Mouse (Mus musculus) forebrain, embryonic 15.5 days (tissue): ENCODE data around the gene Olfr1364. TPM values are rescaled to one million over a fixed set of nuclear protein-coding genes. Genes with fewer than 3 reads are reported as not detected.

ENCODE experiments used
- ATAC-seq: fragments of 200-750 bp; cut with Nextera tagmentation; replicated peaks from 2 replicates; pipeline ENCODE4 v1.8.0; 2017; ENCODE audit warnings: mild to moderate bottlenecking, moderate TSS enrichment, moderate library complexity
- H3K27ac ChIP-seq: fragments of 300-500 bp; sonication (generic); replicated peaks from 2 replicates; pipeline ENCODE4 v1.5.1; 2015; ENCODE audit warnings: mild to moderate bottlenecking, inconsistent platforms
- H3K27me3 ChIP-seq: fragments of 300-500 bp; sonication (generic); 2 replicates; pipeline ENCODE4 v1.6.1; 2015; ENCODE audit warnings: inconsistent platforms
- H3K36me3 ChIP-seq: fragments of 300-500 bp; sonication (generic); 2 replicates; pipeline ENCODE4 v1.6.1; 2015; ENCODE audit warnings: mild to moderate bottlenecking, inconsistent platforms
- H3K4me1 ChIP-seq: fragments of 300-500 bp; sonication (generic); 2 replicates; pipeline ENCODE4 v1.6.1; 2015; ENCODE audit warnings: inconsistent platforms
- H3K4me2 ChIP-seq: fragments of 300-500 bp; sonication (generic); replicated peaks from 2 replicates; pipeline ENCODE4 v1.6.1; 2015; ENCODE audit warnings: mild to moderate bottlenecking, inconsistent platforms
- H3K4me3 ChIP-seq: fragments of 300-500 bp; sonication (generic); 2 replicates; pipeline ENCODE4 v1.5.1; 2015; ENCODE audit warnings: mild to moderate bottlenecking, inconsistent platforms
- H3K9ac ChIP-seq: fragments of 300-500 bp; sonication (generic); replicated peaks from 2 replicates; pipeline ENCODE4 v1.6.1; 2015; ENCODE audit warnings: mild to moderate bottlenecking, inconsistent platforms
- H3K9me3 ChIP-seq: fragments of 300-500 bp; sonication (generic); 2 replicates; pipeline ENCODE4 v1.6.1; 2016; ENCODE audit warnings: inconsistent platforms
- WGBS: fragments of 180-500 bp; shearing (Covaris S2); methylation state at CpG from one replicate; pipeline ENCODE4 v1.1.7; 2015; ENCODE audit warnings: mixed read lengths; 5-methylcytosine and 5-hydroxymethylcytosine counted together
- polyA plus RNA-seq: library from polyadenylated mRNA; unstranded; fragments of >200 nt; fragmentation: Nextera tagmentation; extraction: Ambion mirVana; gene quantifications from 2 replicates; pipeline ENCODE4 v1.2.1, GENCODE M21; 2015

Gene Olfr1364
- not detected in 2 replicates for polyA plus RNA-seq

DNA sequence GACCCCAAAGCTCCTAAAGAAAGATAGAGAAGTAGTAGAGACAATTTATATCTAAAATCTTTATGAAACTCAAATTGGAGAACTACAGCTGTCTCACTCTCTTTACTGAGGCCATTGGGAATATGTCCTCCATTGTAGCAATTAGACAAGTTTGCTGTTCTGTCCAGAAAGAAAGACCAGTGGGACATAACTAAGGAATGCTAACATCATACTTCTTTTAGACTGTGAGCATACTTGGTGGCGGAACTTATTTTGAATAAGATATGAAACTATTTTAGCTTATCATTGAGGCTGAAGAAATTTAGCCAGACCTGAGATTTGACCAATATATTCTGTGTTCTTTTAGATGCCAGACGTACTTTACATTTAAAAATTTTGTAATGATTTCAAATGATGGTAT is at the start of gene Olfr1364:
Gene Olfr1364, minus strand, starts transcription at position 101 of the 400 bp plus-strand sequence.
- WGBS, result 88% methylated on average over 2 of the region's 2 CpGs
- Histone ChIP-seq H3K4me2 (no peak within 1 kb of the TSS), H3K9me3 (no peaks in the 10 kb centered on the region), H3K4me3 (no peak within 1 kb of the TSS), H3K9ac (no peak within 1 kb of the TSS), H3K36me3 (no peaks in the 10 kb centered on the region), H3K4me1 (no peaks in the 10 kb centered on the region), H3K27ac (no peak within 1 kb of the TSS), H3K27me3 (no peaks in the 10 kb centered on the region)
- no peak for ATAC-seq

DNA sequence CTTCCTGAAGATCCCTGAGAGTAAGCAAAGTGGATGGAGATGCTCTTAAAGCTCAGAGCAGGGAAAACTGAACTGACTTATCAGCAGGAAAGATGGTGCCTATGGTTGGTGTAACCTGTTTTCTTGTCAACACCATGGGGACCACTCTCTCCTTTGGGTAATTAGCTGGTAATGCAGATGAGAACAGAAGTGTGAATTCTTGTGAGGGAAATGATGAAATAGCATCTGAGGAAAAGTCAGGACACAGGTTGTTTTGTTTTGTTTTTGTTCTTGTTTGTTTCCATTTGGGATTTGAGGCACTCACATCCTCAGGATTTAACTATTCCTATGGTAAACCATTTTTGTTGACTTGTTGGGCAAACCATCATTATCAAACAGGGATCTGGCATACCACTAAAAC is 32.4 kb upstream of the Olfr1364 start, which contains the start of gene Olfr1362:
Gene Olfr1362, minus strand, starts transcription at position 101 of the 400 bp plus-strand sequence.
- Histone ChIP-seq H3K4me2 (no peak within 1 kb of the TSS), H3K4me1 (no peaks in the 10 kb centered on the region), H3K36me3 (no peaks in the 10 kb centered on the region), H3K27ac (no peak within 1 kb of the TSS), H3K4me3 (no peak within 1 kb of the TSS), H3K27me3 (no peaks in the 10 kb centered on the region), H3K9me3 (no peaks in the 10 kb centered on the region), H3K9ac (no peak within 1 kb of the TSS)
- no peak for ATAC-seq

DNA sequence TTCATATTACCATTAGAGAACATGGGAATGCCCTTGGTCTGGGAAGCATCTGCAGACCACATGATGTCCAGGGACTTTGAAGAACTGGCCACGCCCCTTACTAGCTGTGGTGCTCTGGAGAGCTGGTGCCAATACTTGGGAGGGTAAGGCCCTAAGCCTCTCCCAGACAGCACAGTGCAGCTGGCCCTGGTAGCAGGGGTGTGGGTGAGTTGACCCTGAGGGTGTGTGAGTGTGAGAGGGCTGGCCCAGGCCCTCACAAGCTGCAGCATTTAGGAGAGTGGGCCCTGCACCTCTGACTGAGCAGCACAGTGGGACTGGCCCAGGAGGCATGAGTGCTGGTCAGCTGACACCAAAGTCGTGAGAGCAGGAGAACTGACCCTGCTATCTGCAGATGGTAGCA is 10.1 kb upstream of the Olfr1364 start:
- WGBS, result 72% methylated on average over 2 of the region's 2 CpGs
- Histone ChIP-seq H3K4me1 (no peaks in the 10 kb centered on the region), H3K4me2 (no peak overlapping the region), H3K36me3 (no peaks in the 10 kb centered on the region), H3K27me3 (no peaks in the 10 kb centered on the region), H3K4me3 (no peak overlapping the region), H3K9me3 (no peaks in the 10 kb centered on the region), H3K27ac (no peak overlapping the region), H3K9ac (no peak overlapping the region)
- ATAC-seq, result no peak

DNA sequence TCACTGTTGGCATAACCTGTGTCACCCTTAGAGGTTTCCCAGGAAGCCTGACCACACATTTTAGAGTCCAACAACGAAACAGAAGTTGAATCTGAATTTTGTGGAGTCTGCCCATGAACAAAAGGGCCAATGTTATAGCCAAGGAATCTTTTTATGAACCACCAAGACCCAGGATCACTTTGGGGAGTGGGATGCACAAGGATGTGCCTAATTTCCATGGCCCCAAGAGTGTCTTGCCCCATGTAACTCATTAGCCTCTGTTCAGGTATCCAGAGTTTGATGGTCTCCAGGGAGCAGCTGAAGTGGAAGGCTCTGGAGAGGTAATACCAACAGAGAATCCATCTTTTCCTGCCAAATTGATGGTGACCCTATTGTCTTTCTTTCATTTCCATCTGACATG is 21.8 kb downstream of the Olfr1364 start, which contains the start of gene Olfr1535:
Gene Olfr1535, minus strand, starts transcription at position 101 of the 400 bp plus-strand sequence.
- no peak within 1 kb of the TSS for H3K4me2 ChIP-seq
- WGBS, result 51% methylated on average over 1 of the region's 1 CpGs
- H3K36me3 ChIP-seq, result no peaks in the 10 kb centered on the region
- H3K9me3 ChIP-seq, result no peaks in the 10 kb centered on the region
- no peak within 1 kb of the TSS for H3K9ac ChIP-seq
- no peak within 1 kb of the TSS for H3K27ac ChIP-seq
- no peaks in the 10 kb centered on the region for H3K27me3 ChIP-seq
- no peak for ATAC-seq
- H3K4me3 ChIP-seq, result no peak within 1 kb of the TSS
- H3K4me1 ChIP-seq, result no peaks in the 10 kb centered on the region

DNA sequence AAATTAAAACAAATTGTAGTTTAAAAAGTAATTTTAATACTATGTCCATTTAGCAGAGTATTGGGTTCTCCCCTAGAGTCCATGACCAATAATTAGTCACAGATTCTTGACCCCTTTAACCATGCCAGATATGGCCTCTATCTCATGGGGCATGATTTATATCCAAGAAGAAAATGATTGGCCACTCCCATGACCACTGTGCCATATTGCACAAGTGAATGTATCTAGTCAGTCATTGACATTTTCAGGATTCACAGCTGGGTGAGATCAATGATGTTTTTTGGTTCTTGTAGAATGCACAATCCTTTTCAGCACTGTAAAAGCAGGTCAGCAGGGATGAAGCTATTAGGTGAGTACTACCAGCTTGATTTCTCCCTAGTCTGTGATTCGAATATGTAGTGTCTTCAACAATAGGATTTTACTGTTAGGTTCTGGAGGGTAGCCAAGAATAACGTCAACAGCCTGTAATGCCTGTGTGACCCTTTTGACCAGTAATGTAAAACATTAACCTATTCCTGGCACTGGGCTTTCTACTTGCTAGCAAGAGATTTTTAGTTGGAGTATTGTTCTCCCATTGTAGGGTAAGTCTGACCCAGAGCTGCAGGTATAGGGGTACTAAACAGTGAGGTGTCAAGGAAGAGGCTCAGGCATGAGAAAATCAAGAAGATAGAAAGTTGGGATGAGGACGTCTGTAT is 31.0 kb downstream of the Olfr1364 start:
- no peaks in the 10 kb centered on the region for H3K9me3 ChIP-seq
- no peak overlapping the region for H3K4me2 ChIP-seq
- 48% methylated on average over 3 of the region's 3 CpGs for WGBS
- no peak overlapping the region for H3K9ac ChIP-seq
- H3K27me3 ChIP-seq, result no peaks in the 10 kb centered on the region
- no peaks in the 10 kb centered on the region for H3K36me3 ChIP-seq
- no peak overlapping the region for H3K27ac ChIP-seq
- no peak overlapping the region for H3K4me3 ChIP-seq
- H3K4me1 ChIP-seq, result no peaks in the 10 kb centered on the region
- ATAC-seq, result no peak

DNA sequence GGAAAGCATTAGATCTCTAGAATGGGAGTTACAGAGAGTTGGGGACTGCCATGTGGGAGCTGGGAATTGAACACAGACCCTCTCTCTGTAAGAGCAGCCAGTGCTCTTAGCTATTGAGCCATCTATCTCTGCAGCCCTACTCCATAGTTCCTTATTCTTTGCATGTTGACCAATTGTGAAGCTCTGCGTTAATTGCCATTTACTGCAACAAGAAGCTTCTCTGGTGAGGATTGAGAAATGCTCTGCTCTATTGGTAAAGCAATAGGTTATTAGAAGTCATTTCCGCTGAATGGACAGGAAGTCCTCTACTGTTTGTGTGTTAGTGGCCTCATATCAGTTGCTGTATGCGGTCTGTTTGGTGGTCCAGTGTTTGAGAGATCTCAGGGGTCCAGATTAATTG is 32.1 kb downstream of the Olfr1364 start:
- no peaks in the 10 kb centered on the region for H3K4me1 ChIP-seq
- no peak overlapping the region for H3K4me3 ChIP-seq
- no peak overlapping the region for H3K27ac ChIP-seq
- 90% methylated on average over 3 of the region's 3 CpGs for WGBS
- H3K36me3 ChIP-seq, result no peaks in the 10 kb centered on the region
- H3K4me2 ChIP-seq, result no peak overlapping the region
- H3K9me3 ChIP-seq, result no peaks in the 10 kb centered on the region
- no peak overlapping the region for H3K9ac ChIP-seq
- ATAC-seq, result no peak
- no peaks in the 10 kb centered on the region for H3K27me3 ChIP-seq

DNA sequence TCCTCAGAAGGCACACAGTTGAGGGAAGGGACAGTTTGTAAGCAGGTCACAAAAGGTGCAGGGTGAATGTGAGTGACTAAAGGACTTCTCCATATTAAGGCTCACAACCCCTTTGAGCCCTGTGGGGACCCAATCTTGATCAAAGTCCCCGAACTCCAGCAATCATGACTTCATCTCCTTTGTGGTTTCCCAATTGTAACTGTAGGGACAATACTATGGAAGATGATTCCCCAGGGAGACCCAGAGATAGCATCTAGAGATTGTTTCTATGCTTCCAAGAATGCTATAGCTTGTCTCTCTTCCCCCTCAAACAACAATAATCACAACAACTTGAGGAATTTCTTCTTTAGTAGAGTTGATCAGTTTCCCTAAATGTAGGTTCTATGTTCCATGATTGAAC is 38.9 kb downstream of the Olfr1364 start, which contains the start of gene Olfr1366:
Gene Olfr1366, minus strand, starts transcription at position 101 of the 400 bp plus-strand sequence.
- no peak within 1 kb of the TSS for H3K4me3 ChIP-seq
- H3K4me2 ChIP-seq, result no peak within 1 kb of the TSS
- H3K9me3 ChIP-seq, result no peaks in the 10 kb centered on the region
- no peaks in the 10 kb centered on the region for H3K36me3 ChIP-seq
- no peak within 1 kb of the TSS for H3K9ac ChIP-seq
- no peaks in the 10 kb centered on the region for H3K4me1 ChIP-seq
- H3K27ac ChIP-seq, result no peak within 1 kb of the TSS
- no peak for ATAC-seq
- no peaks in the 10 kb centered on the region for H3K27me3 ChIP-seq
- WGBS, result 83% methylated on average over 1 of the region's 1 CpGs

DNA sequence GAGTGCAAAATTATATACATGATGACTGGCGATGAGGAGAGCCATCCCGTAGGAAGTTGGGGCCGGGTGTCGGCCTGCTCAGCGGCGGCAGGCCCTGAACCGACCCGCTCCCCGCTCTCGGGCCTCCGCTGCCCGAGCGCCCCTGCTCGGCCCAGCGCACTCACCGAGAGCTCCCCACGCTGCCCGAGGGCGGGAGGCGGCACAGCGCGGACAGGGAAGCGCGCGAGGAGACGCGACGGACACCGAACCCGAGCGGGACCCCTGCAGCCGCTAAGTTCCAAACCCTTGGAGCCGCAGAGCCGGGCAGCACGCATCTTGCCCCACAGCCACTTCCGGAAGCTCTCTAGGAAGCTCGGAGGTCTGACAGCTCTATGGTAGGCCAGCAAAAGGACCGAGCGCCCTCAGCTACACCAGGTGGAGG is 50.8 kb downstream of the Olfr1364 start, which contains the start of gene Zkscan8:
Gene Zkscan8, minus strand, starts transcription at position 340 of the 421 bp plus-strand sequence.
- under 1% methylated on average over 39 of the region's 39 CpGs for WGBS
- Histone ChIP-seq H3K27ac (peak within 1 kb of the TSS; percentile 88), H3K4me2 (peak within 1 kb of the TSS; percentile 77), H3K4me3 (peak within 1 kb of the TSS; percentile 82), H3K9me3 (no peaks in the 10 kb centered on the region), H3K27me3 (no peaks in the 10 kb centered on the region), H3K4me1 (peaks cover 8% of the 10 kb centered on the region), H3K36me3 (peaks cover 10% of the 10 kb centered on the region), H3K9ac (peak within 1 kb of the TSS; percentile 92)
- peak; percentile 100 for ATAC-seq

DNA sequence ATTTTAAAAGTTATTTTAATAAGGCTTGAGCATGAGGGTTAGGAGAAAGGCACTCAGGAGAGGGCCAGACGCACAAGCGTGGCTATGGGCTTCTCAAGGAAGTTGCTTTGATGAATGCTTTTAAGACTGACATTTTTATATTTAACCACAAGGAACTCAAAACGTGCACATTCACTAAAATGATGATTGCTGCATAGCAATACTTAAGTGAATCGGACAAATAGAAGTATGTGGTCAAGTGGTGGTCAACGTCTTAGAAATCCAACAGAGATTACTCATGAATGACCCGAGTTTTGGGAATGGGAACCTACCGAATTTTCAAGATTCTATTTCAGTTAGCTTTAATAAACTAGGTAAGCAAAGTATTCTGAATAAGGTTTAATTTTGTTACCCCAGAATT is 51.4 kb downstream of the Olfr1364 start:
- Histone ChIP-seq H3K4me3 (peak overlapping the region; percentile 82), H3K4me2 (peak overlapping the region; percentile 77), H3K27ac (no peak overlapping the region), H3K4me1 (peaks cover 8% of the 10 kb centered on the region), H3K36me3 (peaks cover 14% of the 10 kb centered on the region), H3K9ac (peak overlapping the region; percentile 25; the same call in 1 of the 2 replicates), H3K27me3 (no peaks in the 10 kb centered on the region), H3K9me3 (no peaks in the 10 kb centered on the region)
- ATAC-seq, result no peak
- WGBS, result 50% methylated on average over 7 of the region's 7 CpGs

Other genes starting within 250 kb of the Olfr1364 start
- not detected in 2 replicates for gene Olfr1367, start 234.8 kb downstream of the Olfr1364 start, polyA plus RNA-seq
- 16.4 and 16.7 TPM in 2 replicates for gene Zscan12, start 218.9 kb downstream of the Olfr1364 start, polyA plus RNA-seq
- gene Zkscan3, start 179.0 kb downstream of the Olfr1364 start, polyA plus RNA-seq, result 94.1 and 98.8 TPM in 2 replicates
- 2.8 and 3.5 TPM in 2 replicates for gene Pgbd1, start 140.7 kb downstream of the Olfr1364 start, polyA plus RNA-seq
- gene Zscan26, start 128.0 kb downstream of the Olfr1364 start, polyA plus RNA-seq, result 19.3 and 20.8 TPM in 2 replicates
- gene Nkapl, start 113.2 kb downstream of the Olfr1364 start, polyA plus RNA-seq, result 3.4 and 3.5 TPM in 2 replicates
- gene Zkscan4, start 102.9 kb downstream of the Olfr1364 start, polyA plus RNA-seq, result 9.4 and 11.0 TPM in 2 replicates
- gene Gm10065, start 102.3 kb downstream of the Olfr1364 start, polyA plus RNA-seq, result not detected in 2 replicates
- 0.23 and 0.24 TPM in 2 replicates for gene AK157302, start 86.5 kb downstream of the Olfr1364 start, polyA plus RNA-seq
- 4.5 and 8.2 TPM in 2 replicates for gene Gm11273, start 80.3 kb downstream of the Olfr1364 start, polyA plus RNA-seq
- gene Zkscan8, start 50.6 kb downstream of the Olfr1364 start, polyA plus RNA-seq, result 4.9 and 5.4 TPM in 2 replicates
- 0.14 and 0.28 TPM in 2 replicates for gene Olfr1366, start 39.0 kb downstream of the Olfr1364 start, polyA plus RNA-seq
- gene Olfr1535, start 21.9 kb downstream of the Olfr1364 start, polyA plus RNA-seq, result 0.06 TPM in 1 of 2 replicates, not detected in the other
- not detected in 2 replicates for gene Olfr1362, start 32.3 kb upstream of the Olfr1364 start, polyA plus RNA-seq
- 0.08 TPM in 1 of 2 replicates, not detected in the other for gene Olfr11, start 60.8 kb upstream of the Olfr1364 start, polyA plus RNA-seq
- not detected in 2 replicates for gene Olfr1361, start 81.6 kb upstream of the Olfr1364 start, polyA plus RNA-seq
- gene Olfr1360, start 95.6 kb upstream of the Olfr1364 start, polyA plus RNA-seq, result not detected in 2 replicates
- not detected in 2 replicates for gene Olfr1359, start 116.4 kb upstream of the Olfr1364 start, polyA plus RNA-seq
- gene Hist1h2bl, start 134.4 kb upstream of the Olfr1364 start, polyA plus RNA-seq, result 2.2 TPM in 1 of 2 replicates, not detected in the other
- 10.1 and 26.0 TPM in 2 replicates for gene Hist1h2ai, start 134.7 kb upstream of the Olfr1364 start, polyA plus RNA-seq
- gene Hist1h3h, start 135.9 kb upstream of the Olfr1364 start, polyA plus RNA-seq, result 10.8 and 11.6 TPM in 2 replicates
- gene Hist1h2bm, start 140.3 kb upstream of the Olfr1364 start, polyA plus RNA-seq, result 2.1 and 2.6 TPM in 2 replicates
- gene Hist1h4j, start 153.3 kb upstream of the Olfr1364 start, polyA plus RNA-seq, result 0.83 and 1.5 TPM in 2 replicates
- 2.3 and 3.3 TPM in 2 replicates for gene Hist1h4k, start 168.7 kb upstream of the Olfr1364 start, polyA plus RNA-seq
- gene Hist1h2ak, start 172.1 kb upstream of the Olfr1364 start, polyA plus RNA-seq, result 21.2 and 26.2 TPM in 2 replicates
- gene Hist1h2bn, start 172.4 kb upstream of the Olfr1364 start, polyA plus RNA-seq, result 1.2 and 2.6 TPM in 2 replicates
- 9.6 and 13.7 TPM in 2 replicates for gene Hist1h1b, start 198.9 kb upstream of the Olfr1364 start, polyA plus RNA-seq
- 79.3 and 101 TPM in 2 replicates for gene Hist1h3i, start 201.6 kb upstream of the Olfr1364 start, polyA plus RNA-seq
- gene Hist1h2an, start 205.5 kb upstream of the Olfr1364 start, polyA plus RNA-seq, result 2.6 and 3.0 TPM in 2 replicates
- gene Hist1h2bp, start 205.7 kb upstream of the Olfr1364 start, polyA plus RNA-seq, result 0.67 and 1.9 TPM in 2 replicates
- gene Hist1h2bq, start 228.4 kb upstream of the Olfr1364 start, polyA plus RNA-seq, result 12.2 and 15.4 TPM in 2 replicates
- gene Hist1h2ao, start 228.7 kb upstream of the Olfr1364 start, polyA plus RNA-seq, result 1.8 TPM in 1 of 2 replicates, not detected in the other
- not detected in 2 replicates for gene Hist1h4m, start 230.0 kb upstream of the Olfr1364 start, polyA plus RNA-seq